Mouse (Mus musculus): ENCODE measurements around the gene Mip. TPM values are rescaled to one million over a fixed set of nuclear protein-coding genes. Genes with fewer than 3 reads are reported as not detected.

Mip gene
- not detected for total RNA-seq (2023)

DNA sequence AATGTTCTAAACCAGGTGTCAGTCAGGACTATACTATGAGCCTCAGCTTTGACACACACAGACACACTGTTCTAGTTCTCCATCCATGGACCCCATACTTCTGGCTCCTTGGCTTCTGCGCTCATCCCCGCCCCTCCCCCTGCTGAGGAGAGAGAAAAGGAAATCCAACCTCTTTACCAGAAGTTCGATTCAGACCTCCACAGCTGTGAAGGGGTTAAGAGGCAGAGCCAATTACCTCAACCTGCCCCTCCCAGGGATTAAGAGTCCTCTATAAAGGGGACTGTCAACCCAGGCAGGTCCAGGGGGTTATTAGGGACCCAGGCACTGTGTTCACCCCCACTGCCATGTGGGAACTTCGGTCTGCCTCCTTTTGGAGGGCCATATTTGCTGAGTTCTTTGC lies at the start of gene Mip:
Gene Mip, plus strand, starts transcription at position 301 of the 400 bp plus-strand sequence.

DNA sequence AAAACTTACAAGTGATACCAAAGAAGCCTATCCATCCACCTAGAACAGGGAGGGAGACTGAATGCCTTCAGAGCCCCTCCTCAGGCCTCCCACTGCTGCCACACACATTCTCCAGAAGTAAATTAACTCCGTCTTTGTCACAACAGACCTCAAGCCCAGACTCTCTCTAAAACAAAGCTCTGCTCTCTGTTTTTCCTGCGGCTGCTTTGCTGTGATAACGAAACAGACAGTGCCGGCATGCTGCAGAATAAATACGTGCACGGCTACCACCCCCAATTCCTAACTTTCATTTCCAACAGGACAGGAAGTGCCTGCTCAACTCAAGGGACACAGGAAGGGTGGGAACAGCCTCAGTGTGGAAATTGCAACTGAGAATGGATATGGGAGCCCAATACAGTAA lies 45.6 kb upstream of the Mip start, which contains the start of gene Rbms2:
Gene Rbms2, minus strand, starts transcription at position 309 of the 400 bp plus-strand sequence.

DNA sequence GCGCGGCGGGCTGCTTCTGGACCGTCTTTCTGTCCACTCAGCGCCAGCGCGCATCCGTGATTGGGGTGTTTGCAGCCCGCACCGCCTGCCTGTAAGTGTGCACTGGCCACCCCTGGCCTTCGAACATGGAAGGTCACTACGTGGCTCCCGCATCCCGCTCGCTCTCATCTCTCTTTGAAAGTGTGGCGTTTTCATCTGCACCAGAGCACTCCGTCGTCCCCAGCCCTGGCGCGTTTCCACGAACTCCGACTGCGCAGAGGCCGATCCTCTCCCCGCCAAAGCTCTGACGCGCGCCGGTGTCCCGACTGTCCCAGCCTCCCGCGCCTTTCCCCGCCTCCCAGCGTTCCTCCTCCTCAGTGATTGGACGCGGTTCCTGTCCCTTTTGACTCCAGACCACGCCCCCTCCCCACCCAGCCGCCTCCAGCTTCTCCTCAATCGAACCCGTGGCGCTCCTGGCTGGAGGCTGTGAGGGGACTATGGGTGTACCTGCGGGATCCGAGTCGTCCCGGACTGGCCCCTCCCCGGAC lies 31.6 kb upstream of the Mip start, which contains the start of gene Gls2:
Gene Gls2, plus strand, starts transcription at position 434 of the 527 bp plus-strand sequence.

DNA sequence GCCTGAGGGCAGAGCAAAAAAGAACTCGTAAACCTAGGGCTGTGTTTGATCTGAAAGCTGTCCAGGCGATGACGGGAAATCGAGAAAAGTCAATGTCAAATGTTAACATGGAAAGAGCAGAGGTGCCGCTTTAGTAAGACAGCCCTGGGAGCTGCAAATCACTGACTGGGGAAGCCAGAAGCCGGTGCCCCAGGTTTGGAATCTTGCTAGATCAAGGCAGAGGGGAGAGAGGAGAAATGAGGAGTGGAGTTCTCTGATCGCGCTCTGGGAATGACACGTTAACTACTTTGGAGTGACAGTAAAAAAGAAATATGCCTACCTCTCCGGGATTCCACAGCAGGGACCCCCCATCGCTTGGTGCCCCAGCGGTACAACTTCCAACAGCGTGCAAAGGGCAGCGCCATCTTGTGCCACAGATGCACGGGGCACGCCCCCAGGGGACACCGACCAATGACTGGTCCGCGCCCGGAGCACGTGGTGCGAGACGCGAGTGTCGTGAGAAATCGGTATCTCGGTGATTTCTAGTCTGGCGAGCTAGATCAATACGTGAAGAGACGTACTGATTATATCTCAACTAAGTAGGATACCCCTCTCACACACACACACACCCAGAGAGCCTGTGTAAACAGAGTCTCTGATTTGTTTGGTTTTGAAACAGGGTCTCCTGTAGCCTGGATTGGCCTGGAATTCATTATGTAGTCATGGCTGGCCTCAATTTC lies 14.1 kb upstream of the Mip start, which contains the start of gene Spryd4:
Gene Spryd4, minus strand, starts transcription at position 418 of the 719 bp plus-strand sequence.

GRCm38 (mm10) chr10:128231697-128232419 lies 6.2 kb downstream of the Mip start, which contains the start of gene Timeless:
Gene Timeless (plus strand): TSS chr10:128232065.

GRCm38 (mm10) chr10:128253677-128254255 lies 28.1 kb downstream of the Mip start, which contains the start of gene Apon:
Gene Apon (plus strand): TSS chr10:128254096.

DNA sequence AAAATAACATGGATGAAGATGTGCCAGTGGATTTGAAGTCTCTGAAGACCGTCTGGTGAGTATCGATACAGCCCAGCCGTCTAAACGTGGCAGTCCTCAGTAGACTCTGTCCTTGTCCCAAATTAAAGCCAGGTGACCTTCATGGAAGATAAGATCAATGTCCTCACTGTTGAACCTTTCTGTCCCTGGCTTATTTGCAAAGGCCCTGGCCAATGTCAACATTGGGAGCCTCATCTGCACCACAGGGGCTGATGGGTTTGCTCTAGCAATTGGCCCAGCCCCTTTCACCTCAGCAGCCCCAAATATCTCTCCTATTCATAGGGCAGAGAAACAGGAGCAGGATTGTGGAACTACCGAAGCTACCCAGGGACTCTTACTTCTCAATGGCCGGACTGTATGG lies 42.7 kb downstream of the Mip start, which contains the start of gene Apof:
Gene Apof, plus strand, starts transcription at position 301 of the 400 bp plus-strand sequence.

DNA sequence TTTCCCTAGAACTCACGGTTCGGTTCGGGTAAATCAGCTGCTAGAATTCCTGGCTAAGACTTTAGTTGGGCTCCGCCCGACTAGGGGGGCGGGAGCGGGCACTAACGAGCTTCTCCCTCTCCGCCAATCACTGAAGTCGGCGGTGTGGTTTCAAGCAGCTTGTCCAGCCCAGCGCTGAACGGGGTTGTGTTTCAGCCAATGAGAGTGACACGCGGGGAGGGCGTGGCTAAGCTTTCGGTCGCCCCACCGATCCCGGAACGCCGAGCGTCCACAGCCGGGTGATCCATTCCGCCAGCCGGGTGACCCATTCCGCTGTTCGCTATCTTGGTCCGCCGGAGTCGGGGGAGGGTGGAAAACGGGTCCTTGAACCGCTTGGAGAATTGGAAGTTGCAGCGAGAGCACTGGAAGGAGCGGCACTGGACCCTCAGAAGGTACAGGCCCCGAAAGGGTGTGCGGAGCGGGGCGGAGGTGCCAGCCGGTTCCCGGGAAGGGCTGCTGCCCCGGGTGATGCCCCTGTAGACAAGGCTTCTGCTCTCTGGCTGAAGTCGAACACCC lies 44.7 kb downstream of the Mip start, which contains the start of gene Stat2:
Gene Stat2, plus strand, starts transcription at position 273 of the 555 bp plus-strand sequence.

Other genes with a start within 250 kb of the Mip start
- not detected for gene Hsd17b6, start 218.2 kb upstream of the Mip start, total RNA-seq (2023)
- 10 to 100 TPM; 12.3 to 16.8 TPM for gene Prim1, start 210.7 kb upstream of the Mip start, total RNA-seq (2023)
- gene Naca, start 190.3 kb upstream of the Mip start, total RNA-seq (2023): 100 to 1,000 TPM; 586 to 608 TPM
- 100 to 1,000 TPM; 109 to 146 TPM for gene Ptges3, start 166.9 kb upstream of the Mip start, total RNA-seq (2023)
- gene Atp5b, start 142.6 kb upstream of the Mip start, total RNA-seq (2023): 100 to 1,000 TPM; 583 to 605 TPM
- gene Baz2a, start 134.3 kb upstream of the Mip start, total RNA-seq (2023): 100 to 1,000 TPM; 140 to 143 TPM
- 10 to 100 TPM; 47.0 to 55.3 TPM for gene Rbms2, start 45.5 kb upstream of the Mip start, total RNA-seq (2023)
- not detected for gene Gls2, start 31.4 kb upstream of the Mip start, total RNA-seq (2023)
- 10 to 100 TPM; 13.7 to 14.4 TPM for gene Spryd4, start 14.0 kb upstream of the Mip start, total RNA-seq (2023)
- gene Timeless, start 6.2 kb downstream of the Mip start, total RNA-seq (2023): 10 to 100 TPM; 16.6 to 21.5 TPM
- gene Apon, start 28.3 kb downstream of the Mip start, total RNA-seq (2023): under 1 TPM in 1 of 2 experiments, not detected in 1; 0.38 TPM
- gene Apof, start 42.8 kb downstream of the Mip start, total RNA-seq (2023): 1 to 10 TPM in 1 of 2 experiments, under 1 TPM in 1; 0.89 to 1.5 TPM
- gene Stat2, start 44.7 kb downstream of the Mip start, total RNA-seq (2023): 100 to 1,000 TPM; 136 to 139 TPM
- not detected for gene Il23a, start 72.9 kb downstream of the Mip start, total RNA-seq (2023)
- gene Pan2, start 77.5 kb downstream of the Mip start, total RNA-seq (2023): 10 to 100 TPM; 64.1 to 67.9 TPM
- gene Cnpy2, start 96.6 kb downstream of the Mip start, total RNA-seq (2023): 10 to 100 TPM; 26.6 to 30.1 TPM
- 100 to 1,000 TPM; 108 to 111 TPM for gene Cs, start 111.9 kb downstream of the Mip start, total RNA-seq (2023)
- gene Coq10a, start 143.2 kb downstream of the Mip start, total RNA-seq (2023): 10 to 100 TPM; 39.6 to 39.7 TPM
- gene Ankrd52, start 151.3 kb downstream of the Mip start, total RNA-seq (2023): 10 to 100 TPM; 74.5 to 79.2 TPM
- not detected for gene Slc39a5, start 175.4 kb downstream of the Mip start, total RNA-seq (2023)
- gene Nabp2, start 185.7 kb downstream of the Mip start, total RNA-seq (2023): 10 to 100 TPM; 47.3 to 50.6 TPM
- 10 to 100 TPM; 70.9 to 76.8 TPM for gene Rnf41, start 185.8 kb downstream of the Mip start, total RNA-seq (2023)
- 100 to 1,000 TPM; 167 to 179 TPM for gene Smarcc2, start 233.4 kb downstream of the Mip start, total RNA-seq (2023)

All from B cell, adult 67 days (primary cell).